Mouse (Mus musculus): ENCODE data around the gene Cenpo. TPM values are rescaled to one million over a fixed set of nuclear protein-coding genes. Genes with fewer than 3 reads are reported as not detected.

Gene Cenpo
- total and polyA plus RNA-seq, 3 experiments, result 19.3 to 32.7 (median 25.4) TPM

GRCm38 (mm10) chr12:4157466-4157865 is 76.6 kb downstream of the Cenpo start:
- Histone ChIP-seq H3K36me3 (replicated peaks in 1 of 2; ENCODE audit: control insufficient read depth in 1 of 2, insufficient read depth in 1 of 2, low read length in 1 of 2) (no peaks in the 10 kb centered on the region), H3K79me2 (replicated peaks; ENCODE audit: control insufficient read depth, extremely low read depth, insufficient read depth, poor library complexity, severe bottlenecking) (no peaks in the 10 kb centered on the region), H3K9me3 (replicated peaks; ENCODE audit: low read length) (no peaks in the 10 kb centered on the region), H3K4me2 (ENCODE audit: insufficient read depth, low read depth, poor library complexity, severe bottlenecking) (no peak overlapping the region), H3K4me3 (replicated peaks in 1 of 3; ENCODE audit: low read depth in 2 of 3, low read length in 2 of 3, poor library complexity in 1 of 3) (no peak overlapping the region), H3K9ac (ENCODE audit: insufficient read depth, low read depth) (no peak overlapping the region), H3K27me3 (replicated peaks) (no peaks in the 10 kb centered on the region), H3K4me1 (ENCODE audit: control insufficient read depth in 1 of 2, insufficient read depth in 2 of 2) (no peaks in the 10 kb centered on the region), H3K27ac (ENCODE audit: insufficient read depth, low read depth) (no peak overlapping the region)
- dilution Hi-C loops (cut with MboI; ENCODE audit: extremely low pct_ligation_motif_present, extremely low pct_unique_long_range_greater_than_20kb, low sequenced_read_pairs), result no loop called here
- DNase-seq (ENCODE audit: extremely low read depth), result no peak
- in situ Hi-C loops (cut with MboI; ENCODE audit: low pct_ligation_motif_present, low pct_unique_long_range_greater_than_20kb, low sequenced_read_pairs), result no loop called here
- TF ChIP-seq MYC (IDR thresholded peaks at IDR 0.05; ENCODE audit: low read depth, low read length), result no peak
- TF ChIP-seq ZMIZ1 (IDR thresholded peaks at IDR 0.05; ENCODE audit: low read depth, low read length), result no peak
- TF ChIP-seq USF1 (IDR thresholded peaks at IDR 0.05; ENCODE audit: low read depth, low read length), result no peak
- TF ChIP-seq ELF1 (IDR thresholded peaks at IDR 0.05; ENCODE audit: low read depth, low read length), result no peak
- TF ChIP-seq GABPA (IDR thresholded peaks at IDR 0.05; ENCODE audit: insufficient replicate concordance, low read depth, low read length), result no peak

- no peaks in the 10 kb centered on the region for H3K9me3 ChIP-seq (replicated peaks; ENCODE audit: low read length)
- H3K79me2 ChIP-seq (replicated peaks; ENCODE audit: control insufficient read depth, extremely low read depth, insufficient read depth, poor library complexity, severe bottlenecking), result no peaks in the 10 kb centered on the region
- no peak overlapping the region for H3K9ac ChIP-seq (ENCODE audit: insufficient read depth, low read depth)
- H3K4me2 ChIP-seq (ENCODE audit: insufficient read depth, low read depth, poor library complexity, severe bottlenecking), result no peak overlapping the region
- H3K27ac ChIP-seq (ENCODE audit: insufficient read depth, low read depth), result no peak overlapping the region
- no peaks in the 10 kb centered on the region for H3K4me1 ChIP-seq (ENCODE audit: control insufficient read depth in 1 of 2, insufficient read depth in 2 of 2)
- no peak for DNase-seq (ENCODE audit: extremely low read depth)
- dilution Hi-C loops (cut with MboI; ENCODE audit: extremely low pct_ligation_motif_present, extremely low pct_unique_long_range_greater_than_20kb, low sequenced_read_pairs), result no loop called here
- H3K27me3 ChIP-seq (replicated peaks), result no peaks in the 10 kb centered on the region
- H3K36me3 ChIP-seq (replicated peaks in 1 of 2; ENCODE audit: control insufficient read depth in 1 of 2, insufficient read depth in 1 of 2, low read length in 1 of 2), result no peaks in the 10 kb centered on the region
- TF ChIP-seq RAD21 (IDR thresholded peaks at IDR 0.05; ENCODE audit: low read depth, low read length), result no peak
- no peak for TF ChIP-seq POLR2AphosphoS2 (IDR thresholded peaks at IDR 0.05; ENCODE audit: low read depth, low read length)
- no peak for TF ChIP-seq BHLHE40 (IDR thresholded peaks at IDR 0.05; ENCODE audit: low read depth, low read length)
- TF ChIP-seq PAX5 (IDR thresholded peaks at IDR 0.05; ENCODE audit: low read length), result no peak
- no peak for TF ChIP-seq NRF1 (IDR thresholded peaks at IDR 0.05; ENCODE audit: low read depth, low read length)
- TF ChIP-seq CHD2 (IDR thresholded peaks at IDR 0.05; ENCODE audit: low read length), result no peak
- TF ChIP-seq TCF12 (IDR thresholded peaks at IDR 0.05; ENCODE audit: low read depth, low read length), result no peak
- in situ Hi-C loops (cut with MboI; ENCODE audit: low pct_ligation_motif_present, low pct_unique_long_range_greater_than_20kb, low sequenced_read_pairs), result no loop called here
- no peak overlapping the region for H3K4me3 ChIP-seq (replicated peaks in 1 of 3; ENCODE audit: low read depth in 2 of 3, low read length in 2 of 3, poor library complexity in 1 of 3)
Measured at GRCm38 (mm10) chr12:4151969-4152368, 82.1 kb downstream of the Cenpo start.

- H3K79me2 ChIP-seq (replicated peaks; ENCODE audit: control insufficient read depth, extremely low read depth, insufficient read depth, poor library complexity, severe bottlenecking), result no peaks in the 10 kb centered on the region
- no peak overlapping the region for H3K27ac ChIP-seq (ENCODE audit: insufficient read depth, low read depth)
- H3K9ac ChIP-seq (ENCODE audit: insufficient read depth, low read depth), result no peak overlapping the region
- TF ChIP-seq IRF4 (IDR thresholded peaks at IDR 0.05; ENCODE audit: low read depth, low read length), result no peak
- no peaks in the 10 kb centered on the region for H3K36me3 ChIP-seq (replicated peaks in 1 of 2; ENCODE audit: control insufficient read depth in 1 of 2, insufficient read depth in 1 of 2, low read length in 1 of 2)
- H3K4me3 ChIP-seq (replicated peaks in 1 of 3; ENCODE audit: low read depth in 2 of 3, low read length in 2 of 3, poor library complexity in 1 of 3), result no peak overlapping the region
- no peak for DNase-seq (ENCODE audit: extremely low read depth)
- H3K4me1 ChIP-seq (ENCODE audit: control insufficient read depth in 1 of 2, insufficient read depth in 2 of 2), result no peaks in the 10 kb centered on the region
- H3K27me3 ChIP-seq (replicated peaks), result no peaks in the 10 kb centered on the region
- dilution Hi-C loops (cut with MboI; ENCODE audit: extremely low pct_ligation_motif_present, extremely low pct_unique_long_range_greater_than_20kb, low sequenced_read_pairs), result no loop called here
- no peak overlapping the region for H3K4me2 ChIP-seq (ENCODE audit: insufficient read depth, low read depth, poor library complexity, severe bottlenecking)
- no peaks in the 10 kb centered on the region for H3K9me3 ChIP-seq (replicated peaks; ENCODE audit: low read length)
- in situ Hi-C loops (cut with MboI; ENCODE audit: low pct_ligation_motif_present, low pct_unique_long_range_greater_than_20kb, low sequenced_read_pairs), result no loop called here
Measured at GRCm38 (mm10) chr12:4150936-4151335, 83.2 kb downstream of the Cenpo start.

Other genes starting within 250 kb of the Cenpo start
- 0.63 and 0.68 TPM in 2 replicates for gene Efr3b, start 195.4 kb downstream of the Cenpo start, total RNA-seq (2012; rRNA removed)
- 0.82 and 1.7 TPM in 2 replicates for gene Efr3b, start 195.4 kb downstream of the Cenpo start, total RNA-seq (2014; rRNA removed)
- gene Efr3b, start 195.4 kb downstream of the Cenpo start, polyA plus RNA-seq (2012; ENCODE audit: insufficient read length, low read depth), result 1.7 and 2.1 TPM in 2 replicates
- 7.3 and 7.9 TPM in 2 replicates for gene Dnajc27, start 151.7 kb downstream of the Cenpo start, total RNA-seq (2012; rRNA removed)
- gene Dnajc27, start 151.7 kb downstream of the Cenpo start, total RNA-seq (2014; rRNA removed), result 10.1 and 10.3 TPM in 2 replicates
- 9.8 and 10.2 TPM in 2 replicates for gene Dnajc27, start 151.7 kb downstream of the Cenpo start, polyA plus RNA-seq (2012; ENCODE audit: insufficient read length, low read depth)
- 0.04 and 0.13 TPM in 2 replicates for gene Adcy3, start 101.2 kb downstream of the Cenpo start, total RNA-seq (2012; rRNA removed)
- 0.13 and 0.18 TPM in 2 replicates for gene Adcy3, start 101.2 kb downstream of the Cenpo start, total RNA-seq (2014; rRNA removed)
- 0.34 and 0.44 TPM in 2 replicates for gene Adcy3, start 101.2 kb downstream of the Cenpo start, polyA plus RNA-seq (2012; ENCODE audit: insufficient read length, low read depth)
- gene Ptrhd1, start 267 bp downstream of the Cenpo start, total RNA-seq (2012; rRNA removed), result 3.6 and 4.7 TPM in 2 replicates
- gene Ptrhd1, start 267 bp downstream of the Cenpo start, total RNA-seq (2014; rRNA removed), result 7.3 and 9.3 TPM in 2 replicates
- gene Ptrhd1, start 267 bp downstream of the Cenpo start, polyA plus RNA-seq (2012; ENCODE audit: insufficient read length, low read depth), result 6.7 and 6.8 TPM in 2 replicates
- gene Ncoa1, start 242.9 kb upstream of the Cenpo start, total RNA-seq (2012; rRNA removed), result 3.0 and 4.2 TPM in 2 replicates
- 2.4 and 2.8 TPM in 2 replicates for gene Ncoa1, start 242.9 kb upstream of the Cenpo start, total RNA-seq (2014; rRNA removed)
- gene Ncoa1, start 242.9 kb upstream of the Cenpo start, polyA plus RNA-seq (2012; ENCODE audit: insufficient read length, low read depth), result 3.8 and 6.4 TPM in 2 replicates

Measured in CH12.LX (cell line).